Mouse (Mus musculus) midbrain, embryonic 10.5 days (tissue): ENCODE results near the gene Nfe2. TPM values are rescaled to one million over a fixed set of nuclear protein-coding genes. Genes with fewer than 3 reads are reported as not detected.
"Not testable (repeated sequence)": the region's sequence is repeated elsewhere in the genome, so short reads cannot be mapped to it uniquely, and the experiment has no call there.

Source experiments
- DNase-seq: peaks from one replicate; pipeline ENCODE4 v3.0.0-alpha.2; 2017; ENCODE audit warnings: low spot score
- H3K27ac ChIP-seq: fragments of 300-500 bp; sonication (generic); replicated peaks from 2 replicates; pipeline ENCODE4 v1.5.1; 2016; ENCODE audit warnings: mild to moderate bottlenecking
- H3K27me3 ChIP-seq: fragments of 300-500 bp; sonication (generic); 2 replicates; pipeline ENCODE4 v1.6.1; 2016; ENCODE audit warnings: low read depth, mild to moderate bottlenecking; ENCODE audit not compliant: poor library complexity, severe bottlenecking
- H3K36me3 ChIP-seq: fragments of 300-500 bp; sonication (generic); 2 replicates; pipeline ENCODE4 v1.6.1; 2016; ENCODE audit warnings: mild to moderate bottlenecking, moderate library complexity
- H3K4me1 ChIP-seq: fragments of 300-500 bp; sonication (generic); 2 replicates; pipeline ENCODE4 v1.6.1; 2016
- H3K4me3 ChIP-seq: fragments of 300-500 bp; sonication (generic); 2 replicates; pipeline ENCODE4 v1.5.1; 2016; ENCODE audit warnings: mild to moderate bottlenecking, moderate library complexity
- H3K9me3 ChIP-seq: fragments of 300-500 bp; sonication (generic); replicated peaks from 2 replicates; pipeline ENCODE4 v1.6.1; 2016; ENCODE audit warnings: mild to moderate bottlenecking
- WGBS: fragments of 180-500 bp; shearing (Covaris S2); methylation state at CpG from one replicate; pipeline ENCODE4 v1.1.7; 2016; 5-methylcytosine and 5-hydroxymethylcytosine counted together
- polyA plus RNA-seq: library from polyadenylated mRNA; unstranded; fragments of >200 nt; fragmentation: Nextera tagmentation; extraction: Ambion mirVana; gene quantifications from 2 replicates; pipeline ENCODE4 v1.2.1, GENCODE M21; 2016

Nfe2 gene
- polyA plus RNA-seq, 1 experiment from 2014 or later = 6.4 TPM

DNA sequence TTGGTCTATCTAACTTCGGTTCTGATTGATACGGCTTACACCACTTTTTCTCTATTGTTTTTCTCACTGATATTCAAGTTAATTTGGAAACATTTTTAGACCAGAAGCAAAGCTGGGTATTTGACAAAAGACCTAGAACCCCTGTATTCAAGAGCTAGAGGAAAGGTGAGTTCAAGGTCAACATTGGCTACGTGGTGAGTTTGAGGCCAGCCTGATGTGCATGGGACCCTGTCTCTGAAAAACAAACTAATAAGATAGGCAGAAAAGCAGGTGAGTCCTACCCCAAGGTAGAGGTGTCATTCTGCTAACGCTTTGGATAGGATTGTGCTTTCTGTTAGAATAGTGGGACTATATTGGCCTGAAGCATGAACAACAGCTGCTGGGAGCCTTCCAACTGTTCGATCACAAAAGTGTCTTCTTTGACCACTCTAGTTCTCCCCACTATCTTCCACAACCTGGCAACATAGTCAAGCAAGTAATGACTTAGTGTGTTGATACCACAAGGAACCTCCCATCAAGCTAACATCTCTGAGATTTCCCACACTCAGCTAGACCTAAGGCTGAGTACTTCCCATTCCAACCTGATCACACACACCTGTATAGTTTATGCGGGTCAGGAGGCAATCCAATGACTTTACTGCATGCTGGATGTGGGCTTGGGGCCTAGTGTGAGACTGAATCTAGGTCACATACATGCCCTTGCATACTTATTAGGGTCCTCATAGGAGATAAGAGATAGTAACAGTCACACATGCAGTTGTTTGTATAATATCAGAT, 1.8 kb downstream of the Nfe2 start:
- Histone ChIP-seq H3K27ac (no peak overlapping the region), H3K27me3 (peaks cover 25% of the 10 kb centered on the region), H3K4me1 (peaks cover 25% of the 10 kb centered on the region), H3K4me3 (no peak overlapping the region), H3K36me3 (no peaks in the 10 kb centered on the region), H3K9me3 (no peaks in the 10 kb centered on the region)
- DNase-seq = no peak
- 89% methylated on average over 6 of the region's 6 CpGs for WGBS

DNA sequence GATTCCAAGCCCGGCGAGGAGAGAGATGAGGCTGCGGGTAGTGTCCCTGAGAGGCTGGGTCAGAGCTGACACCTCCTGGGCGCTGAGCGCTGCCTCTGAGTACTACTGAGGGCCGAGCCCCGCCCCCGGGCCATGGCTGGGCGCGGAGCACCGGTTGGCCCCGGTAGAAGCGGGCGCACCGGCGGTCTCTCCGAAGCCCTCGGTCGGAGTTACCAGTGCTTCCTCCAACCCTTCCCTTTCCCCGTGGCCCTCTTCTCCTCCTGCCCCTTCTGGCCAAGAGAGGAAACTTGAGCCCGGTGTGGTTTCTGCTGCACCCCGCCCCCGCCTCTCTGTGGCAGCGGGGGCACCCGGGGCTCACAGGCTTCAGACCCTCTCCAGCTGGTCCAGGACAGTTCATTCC, 3.0 kb downstream of the Nfe2 start:
- Histone ChIP-seq H3K4me3 (peak overlapping the region; percentile 56), H3K27me3 (peaks cover 25% of the 10 kb centered on the region), H3K36me3 (no peaks in the 10 kb centered on the region), H3K27ac (peak overlapping the region; percentile 81), H3K4me1 (peaks cover 28% of the 10 kb centered on the region), H3K9me3 (no peaks in the 10 kb centered on the region)
- DNase-seq = peak; percentile 50
- 2% methylated on average over 25 of the region's 25 CpGs for WGBS

DNA sequence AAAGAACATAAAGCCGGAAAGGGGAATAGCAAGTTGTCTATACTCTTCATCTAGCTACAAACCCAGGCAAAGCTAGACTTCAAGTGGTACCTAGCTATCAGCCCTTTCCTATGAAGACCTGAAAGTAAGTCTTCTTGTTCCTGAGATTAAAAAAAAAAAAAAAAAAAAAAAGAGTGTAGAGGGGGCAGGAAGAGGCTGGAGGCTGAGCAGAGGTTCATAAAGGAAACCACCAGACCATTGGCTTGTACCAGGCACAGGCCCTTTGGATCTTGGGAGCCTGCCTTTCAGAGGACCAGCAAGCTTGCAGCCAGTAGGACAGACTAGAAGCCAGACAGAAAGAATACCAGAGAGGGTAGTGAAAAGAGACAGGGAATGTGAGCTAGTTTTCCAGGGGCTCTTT, 4.9 kb downstream of the Nfe2 start:
- DNase-seq = no peak
- peaks cover 23% of the 10 kb centered on the region for H3K27me3 ChIP-seq
- H3K9me3 ChIP-seq = no peaks in the 10 kb centered on the region
- WGBS = 95% methylated on average over 1 of the region's 1 CpGs
- H3K4me1 ChIP-seq = peaks cover 24% of the 10 kb centered on the region
- H3K4me3 ChIP-seq = no peak overlapping the region
- no peak overlapping the region for H3K27ac ChIP-seq
- H3K36me3 ChIP-seq = peaks cover 10% of the 10 kb centered on the region

DNA sequence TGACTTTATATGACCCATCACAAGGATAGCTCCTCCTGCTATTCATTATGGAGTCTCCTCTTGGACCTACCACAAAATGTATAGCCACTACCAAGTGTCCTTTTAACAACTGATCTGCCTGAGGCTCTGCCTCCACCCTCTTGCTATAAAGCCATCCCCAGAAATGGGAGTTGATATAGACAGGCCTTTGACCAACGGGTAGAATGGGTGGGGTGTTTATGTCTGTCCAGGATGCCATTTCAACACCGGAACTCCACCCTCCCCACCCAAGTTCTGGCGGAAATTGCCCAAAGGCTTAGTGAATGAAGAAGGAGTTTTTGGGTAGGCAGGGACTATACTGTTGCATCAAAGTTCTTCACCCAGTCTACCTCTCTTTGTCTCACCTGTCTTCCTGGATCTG, 5.5 kb downstream of the Nfe2 start:
- no peak overlapping the region for H3K4me3 ChIP-seq
- no peak overlapping the region for H3K27ac ChIP-seq
- H3K36me3 ChIP-seq = peaks cover 17% of the 10 kb centered on the region
- no peaks in the 10 kb centered on the region for H3K9me3 ChIP-seq
- peaks cover 17% of the 10 kb centered on the region for H3K4me1 ChIP-seq
- 89% methylated on average over 3 of the region's 3 CpGs for WGBS
- peaks cover 19% of the 10 kb centered on the region for H3K27me3 ChIP-seq
- no peak for DNase-seq

DNA sequence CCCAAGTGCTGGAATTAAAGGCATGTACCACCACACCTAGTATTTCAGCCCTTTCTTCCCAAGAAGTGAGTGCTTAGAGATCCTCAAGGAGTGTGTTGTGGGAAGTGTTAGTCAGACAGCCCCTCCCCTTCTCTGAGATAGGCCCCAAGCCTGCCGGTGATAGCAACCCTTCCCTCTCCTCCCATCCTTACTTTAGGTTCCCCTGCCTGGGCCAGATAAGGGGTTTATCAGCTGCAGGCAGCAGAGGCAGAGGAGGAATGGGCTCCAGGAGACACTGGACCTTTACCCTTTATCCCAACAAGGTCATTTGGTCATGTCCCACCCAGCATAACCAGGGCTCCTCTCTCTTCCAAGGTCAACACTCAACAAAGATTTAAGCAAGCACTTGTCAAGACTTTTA, 6.6 kb downstream of the Nfe2 start:
- 86% methylated on average over 1 of the region's 1 CpGs for WGBS
- Histone ChIP-seq H3K4me3 (no peak overlapping the region), H3K4me1 (peaks cover 17% of the 10 kb centered on the region), H3K36me3 (peaks cover 28% of the 10 kb centered on the region), H3K27ac (no peak overlapping the region), H3K27me3 (peaks cover 19% of the 10 kb centered on the region), H3K9me3 (no peaks in the 10 kb centered on the region)
- DNase-seq = no peak

DNA sequence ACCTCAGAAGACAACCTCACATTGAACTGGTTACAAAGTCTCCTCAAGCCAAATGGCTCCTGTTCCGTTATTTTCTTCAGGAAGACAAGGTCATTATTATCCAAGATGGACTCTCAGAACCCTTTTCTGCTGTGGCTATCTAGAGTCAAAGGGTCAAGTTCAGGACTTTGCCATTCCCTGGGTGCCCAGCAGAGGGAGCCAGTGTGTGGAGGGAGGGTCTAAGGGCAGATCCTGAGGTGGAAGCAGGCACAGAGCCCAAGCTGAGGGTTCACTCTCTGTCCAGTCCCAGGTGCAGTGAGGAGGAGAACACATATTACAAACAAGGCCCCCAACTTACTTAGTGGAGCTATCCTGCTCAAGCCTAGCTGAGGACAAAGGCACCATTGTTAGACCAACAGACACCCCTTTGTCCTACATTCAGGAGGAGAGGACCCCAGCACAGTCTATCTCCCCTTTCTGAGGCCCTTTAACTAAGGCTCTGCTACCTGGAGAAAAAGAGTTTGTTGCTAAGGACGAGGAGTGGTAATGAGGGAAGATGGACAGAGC, 7.9 kb downstream of the Nfe2 start:
- peak; percentile 77 for DNase-seq
- Histone ChIP-seq H3K4me3 (no peak overlapping the region), H3K27me3 (peaks cover 15% of the 10 kb centered on the region), H3K4me1 (peaks cover 19% of the 10 kb centered on the region), H3K36me3 (peaks cover 41% of the 10 kb centered on the region), H3K9me3 (no peaks in the 10 kb centered on the region), H3K27ac (peak overlapping the region; percentile 1; the same call in 1 of the 2 replicates)
- 34% methylated on average over 2 of the region's 2 CpGs for WGBS

DNA sequence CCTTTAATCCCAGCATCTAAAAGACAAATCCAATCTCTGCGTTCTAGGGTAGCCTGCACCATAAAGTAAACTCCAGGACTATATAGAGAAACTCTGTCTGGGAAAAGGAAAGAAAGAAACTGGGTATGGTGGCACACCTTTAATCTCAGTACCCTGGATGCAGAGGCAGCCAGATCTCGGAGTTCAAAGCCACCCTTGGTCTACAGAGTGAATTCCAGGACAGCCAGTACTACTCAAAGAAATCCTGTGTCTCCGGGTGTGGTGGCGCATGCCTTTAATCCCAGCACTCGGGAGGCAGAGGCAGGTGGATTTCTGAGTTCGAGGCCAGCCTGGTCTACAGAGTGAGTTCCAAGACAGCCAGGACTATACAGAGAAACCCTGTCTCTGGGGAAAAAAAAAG, 8.7 kb downstream of the Nfe2 start:
- Histone ChIP-seq H3K36me3 (peaks cover 47% of the 10 kb centered on the region), H3K4me1 (peaks cover 15% of the 10 kb centered on the region)
- not testable (repeated sequence) for H3K4me3 ChIP-seq, H3K9me3 ChIP-seq, H3K27ac ChIP-seq, H3K27me3 ChIP-seq, DNase-seq
- WGBS = 88% methylated on average over 6 of the region's 6 CpGs

DNA sequence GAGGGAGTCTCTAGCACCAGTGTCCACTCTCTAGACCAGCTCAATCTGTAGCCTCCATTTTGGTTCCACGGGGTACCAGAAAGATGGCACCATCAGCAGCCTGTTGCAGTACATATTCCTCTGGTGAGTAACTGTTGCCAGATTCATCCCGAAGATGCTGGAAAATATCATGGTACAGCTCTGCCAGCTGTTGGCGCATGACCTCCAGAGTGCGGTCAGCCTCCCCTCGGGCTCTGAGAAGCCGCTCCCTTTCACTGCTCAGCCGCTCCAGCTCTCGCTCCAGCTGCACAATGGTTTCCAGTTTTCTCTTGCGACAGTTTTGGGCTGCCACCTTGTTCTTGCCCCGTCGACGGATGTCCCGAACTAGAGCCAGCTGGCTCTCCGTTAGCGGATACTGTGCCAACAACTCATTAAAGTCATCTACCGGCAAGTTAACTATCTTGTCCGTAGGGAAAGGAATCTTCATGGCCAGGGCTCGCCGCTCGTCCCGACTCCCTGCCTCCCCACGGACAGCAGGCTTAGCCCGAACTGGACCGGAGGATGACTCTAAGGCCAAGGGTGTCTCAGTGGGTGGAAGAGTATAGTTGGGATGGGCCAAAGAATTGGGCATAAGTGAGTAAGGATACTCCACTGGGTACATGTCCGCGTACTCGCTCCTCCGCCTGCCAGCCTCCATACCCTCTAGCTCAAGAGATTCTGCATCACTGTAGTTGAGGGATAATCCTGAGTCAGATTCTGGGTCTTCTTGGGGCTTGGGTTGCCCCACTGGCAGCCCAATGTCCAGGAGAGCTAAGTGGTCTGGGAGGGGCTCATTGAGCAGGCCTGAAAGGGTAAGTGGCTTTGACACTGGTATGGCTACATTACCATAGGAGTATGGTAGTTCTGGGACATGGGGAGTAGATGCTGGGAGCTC, 9.5 kb downstream of the Nfe2 start:
- peak; percentile 28 for DNase-seq
- Histone ChIP-seq H3K27me3 (peaks cover under 1% of the 10 kb centered on the region; the same call in 1 of the 2 replicates), H3K4me3 (no peak overlapping the region), H3K27ac (no peak overlapping the region; the same call in 1 of the 2 replicates), H3K4me1 (peaks cover 17% of the 10 kb centered on the region), H3K9me3 (no peaks in the 10 kb centered on the region), H3K36me3 (peaks cover 52% of the 10 kb centered on the region)
- 88% methylated on average over 28 of the region's 28 CpGs for WGBS

DNA sequence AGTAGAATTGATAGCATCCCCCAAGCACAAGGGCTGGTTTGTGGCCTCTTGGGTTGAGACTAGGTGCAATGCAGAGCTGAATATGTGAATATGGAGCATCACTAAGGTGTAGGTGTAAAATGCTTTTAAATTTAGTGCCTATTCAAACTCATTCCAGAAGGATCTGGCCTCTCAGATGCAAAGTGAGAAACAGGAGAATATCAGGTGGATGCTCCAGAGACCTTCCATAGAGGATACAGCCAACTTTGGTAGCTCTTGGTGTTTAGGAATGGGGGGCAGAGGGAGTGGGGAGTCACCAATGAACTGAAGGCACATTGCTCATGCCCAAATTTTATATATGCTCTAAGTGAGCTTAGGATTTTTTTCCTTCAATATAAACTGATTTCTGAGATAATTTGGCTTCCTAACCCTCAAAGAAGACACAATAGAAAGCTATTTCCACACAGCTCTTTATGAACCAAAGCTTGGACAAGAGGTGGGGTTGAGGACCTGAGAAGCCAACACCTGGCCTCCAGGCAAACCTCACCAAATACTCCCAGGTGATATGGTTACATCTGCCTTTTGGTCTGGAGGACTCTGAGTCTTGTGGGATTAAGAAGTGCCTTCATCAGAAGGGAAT, 10.3 kb downstream of the Nfe2 start:
- Histone ChIP-seq H3K4me3 (no peak overlapping the region), H3K36me3 (peaks cover 59% of the 10 kb centered on the region), H3K9me3 (no peaks in the 10 kb centered on the region), H3K4me1 (peaks cover 25% of the 10 kb centered on the region), H3K27me3 (no peaks in the 10 kb centered on the region), H3K27ac (no peak overlapping the region)
- peak; percentile 23 for DNase-seq

DNA sequence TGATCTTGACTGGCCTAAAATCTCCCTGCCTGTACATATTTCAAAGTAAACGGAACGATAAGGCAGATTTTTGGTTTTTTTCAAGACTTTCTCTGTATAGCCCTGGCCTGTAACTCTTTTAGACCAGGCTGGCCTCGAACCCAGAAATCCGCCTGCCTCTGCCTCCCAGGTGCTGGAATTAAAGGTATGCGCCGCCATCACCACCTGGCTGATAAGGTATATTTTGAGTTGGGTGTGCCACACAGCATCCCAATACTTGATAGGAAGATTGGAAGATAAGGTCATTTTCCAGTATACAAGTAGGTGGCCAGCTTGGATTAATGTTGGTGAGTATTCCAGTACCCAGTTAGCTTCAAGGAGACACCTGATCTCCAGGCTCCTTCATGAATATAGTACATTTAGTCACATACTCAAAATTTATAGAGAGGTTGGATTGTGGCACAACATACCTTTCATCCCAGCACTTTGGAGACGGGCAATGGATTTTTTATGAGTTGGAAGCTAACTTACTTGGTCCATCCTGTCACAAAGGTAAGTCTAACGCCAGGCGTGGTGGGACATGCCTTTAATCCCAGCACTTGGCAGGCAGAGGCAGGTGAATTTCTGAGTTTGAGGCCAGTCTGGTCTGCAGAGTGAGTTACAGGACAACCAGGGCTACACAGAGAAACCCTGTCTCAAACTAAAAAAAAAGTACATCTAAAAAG, 11.0 kb downstream of the Nfe2 start:
- Histone ChIP-seq H3K27me3 (no peaks in the 10 kb centered on the region), H3K4me1 (peaks cover 32% of the 10 kb centered on the region), H3K36me3 (peaks cover 66% of the 10 kb centered on the region), H3K9me3 (no peaks in the 10 kb centered on the region), H3K27ac (no peak overlapping the region), H3K4me3 (no peak overlapping the region)
- no peak for DNase-seq
- WGBS = 91% methylated on average over 9 of the region's 9 CpGs

DNA sequence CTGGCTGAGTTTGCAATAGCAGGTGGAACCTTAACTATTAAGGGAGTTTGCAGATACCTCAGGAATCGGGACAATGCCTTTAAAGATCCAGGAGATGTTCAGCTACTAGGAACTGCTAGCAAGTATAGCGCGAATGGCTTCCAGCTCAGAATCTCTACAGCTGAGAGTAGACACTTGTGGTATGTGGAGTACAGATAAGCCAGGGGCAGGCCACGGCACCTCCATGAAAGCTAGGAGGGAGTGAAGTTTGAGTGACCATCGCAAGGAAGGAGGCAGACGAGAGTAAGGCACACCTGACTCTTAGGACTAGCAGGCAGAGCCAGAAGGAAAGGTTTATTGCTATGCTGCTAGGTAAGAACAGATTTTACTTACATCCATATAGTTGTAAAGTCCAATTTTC, 12.6 kb downstream of the Nfe2 start:
- 87% methylated on average over 6 of the region's 6 CpGs for WGBS
- no peak overlapping the region for H3K27ac ChIP-seq
- DNase-seq = no peak
- H3K4me1 ChIP-seq = peaks cover 40% of the 10 kb centered on the region
- H3K27me3 ChIP-seq = no peaks in the 10 kb centered on the region
- H3K9me3 ChIP-seq = no peaks in the 10 kb centered on the region
- H3K4me3 ChIP-seq = 0 out of 2 replicates have a peak overlapping the region, but pooled peaks have one; percentile 14
- peaks cover 80% of the 10 kb centered on the region for H3K36me3 ChIP-seq

DNA sequence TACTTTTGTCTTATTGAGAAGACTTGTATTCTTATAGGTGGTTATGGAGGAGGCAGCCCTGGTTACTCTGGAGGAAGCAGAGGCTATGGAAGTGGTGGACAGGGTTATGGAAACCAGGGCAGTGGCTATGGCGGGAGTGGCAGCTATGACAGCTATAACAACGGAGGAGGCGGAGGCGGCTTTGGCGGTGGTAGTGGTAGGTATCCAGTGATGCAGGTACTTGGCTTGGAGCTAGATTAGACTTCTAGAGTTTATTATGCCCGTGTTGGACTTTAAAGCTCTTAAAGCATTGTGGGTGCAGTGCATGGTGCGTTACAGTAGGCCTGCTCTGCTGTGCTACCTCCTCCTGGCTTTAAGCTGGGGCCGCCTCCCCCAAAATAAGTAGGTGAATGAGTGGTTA, 15.3 kb downstream of the Nfe2 start:
- Histone ChIP-seq H3K27ac (no peak overlapping the region), H3K27me3 (no peaks in the 10 kb centered on the region), H3K9me3 (no peaks in the 10 kb centered on the region), H3K36me3 (peaks cover 65% of the 10 kb centered on the region), H3K4me1 (peaks cover 45% of the 10 kb centered on the region), H3K4me3 (peak overlapping the region; percentile 78)
- no peak for DNase-seq
- 80% methylated on average over 8 of the region's 8 CpGs for WGBS
